Mouse (Mus musculus): Measurements from ENCODE around the gene Arl16.

- TF ChIP-seq CTCF (IDR thresholded peaks at IDR 0.05; ENCODE audit: control insufficient read depth, insufficient read depth, low read length) (no peak), POLR2A (IDR thresholded peaks at IDR 0.05; ENCODE audit: borderline replicate concordance, control insufficient read depth, low read depth, low read length) (no peak)
These were observed 10.0 kb downstream of the Arl16 start for GRCm38 (mm10) chr11:120457370-120457769.

Data from bone marrow, adult 2 months (tissue).